Mouse (Mus musculus) forebrain, embryonic 11.5 days (tissue): ENCODE data around the gene Ech1. TPM values are rescaled to one million over a fixed set of nuclear protein-coding genes. Genes with fewer than 3 reads are reported as not detected.

Experiments used
- ATAC-seq: fragments of 200-750 bp; cut with Nextera tagmentation; replicated peaks from 2 replicates; pipeline ENCODE4 v1.8.0; 2017; ENCODE audit warnings: moderate TSS enrichment; ENCODE audit not compliant: low FRiP score
- DNase-seq: peaks from one replicate; pipeline ENCODE4 v3.0.0-alpha.2; 2017; ENCODE audit warnings: low spot score
- H3K27ac ChIP-seq: fragments of 300-500 bp; sonication (generic); 2 replicates; pipeline ENCODE4 v1.5.1; 2014; ENCODE audit warnings: low read depth, low read length
- H3K27me3 ChIP-seq: fragments of 300-500 bp; sonication (generic); 2 replicates; pipeline ENCODE4 v1.6.1; 2014; ENCODE audit warnings: mild to moderate bottlenecking, low read length, mixed read lengths; ENCODE audit not compliant: control insufficient read depth, insufficient read depth
- H3K36me3 ChIP-seq: fragments of 300-500 bp; sonication (generic); 2 replicates; pipeline ENCODE4 v1.6.1; 2014; ENCODE audit warnings: mild to moderate bottlenecking, low read length, moderate library complexity, mixed read lengths; ENCODE audit not compliant: control insufficient read depth, insufficient read depth
- H3K4me1 ChIP-seq: fragments of 300-500 bp; sonication (generic); replicated peaks from 2 replicates; pipeline ENCODE4 v1.6.1; 2014; ENCODE audit warnings: low read length, mixed read lengths; ENCODE audit not compliant: control insufficient read depth, insufficient read depth
- H3K4me2 ChIP-seq: fragments of 300-500 bp; sonication (generic); 2 replicates; pipeline ENCODE4 v1.6.1; 2014; ENCODE audit warnings: low read depth, mild to moderate bottlenecking, low read length, moderate library complexity, mixed read lengths; ENCODE audit not compliant: severe bottlenecking
- H3K4me3 ChIP-seq: fragments of 300-500 bp; sonication (generic); 2 replicates; pipeline ENCODE4 v1.5.1; 2014; ENCODE audit warnings: low read depth, low read length
- H3K9ac ChIP-seq: fragments of 300-500 bp; sonication (generic); 2 replicates; pipeline ENCODE4 v1.6.1; 2014; ENCODE audit warnings: low read length
- H3K9me3 ChIP-seq: fragments of 300-500 bp; sonication (generic); 2 replicates; pipeline ENCODE4 v1.6.1; 2016; ENCODE audit warnings: low read length, mixed read lengths; ENCODE audit not compliant: control insufficient read depth
- WGBS: fragments of 180-500 bp; shearing (Covaris S2); extraction: QIAGEN DNeasy Blood & Tissue Kit; methylation state at CpG from one replicate; pipeline ENCODE4 v1.1.7; 2014; 5-methylcytosine and 5-hydroxymethylcytosine counted together
- polyA plus RNA-seq: library from polyadenylated mRNA; unstranded; fragments of >200 nt; fragmentation: Nextera tagmentation; extraction: Ambion mirVana; gene quantifications from 2 replicates; pipeline ENCODE4 v1.2.1, GENCODE M21; 2014

The Ech1 gene
- polyA plus RNA-seq, 1 experiment from 2014 or later: 74.0 TPM

GRCm38 (mm10) chr7:28827338-28827737, 2.3 kb downstream of the Ech1 start:
- Histone ChIP-seq H3K4me2 (no peak overlapping the region), H3K9me3 (no peaks in the 10 kb centered on the region), H3K27me3 (no peaks in the 10 kb centered on the region), H3K4me1 (peaks cover 5% of the 10 kb centered on the region; the same call in 1 of the 2 replicates), H3K9ac (no peak overlapping the region), H3K27ac (no peak overlapping the region), H3K4me3 (no peak overlapping the region), H3K36me3 (peaks cover 2% of the 10 kb centered on the region; the same call in 1 of the 2 replicates)
- DNase-seq: no peak
- no peak for ATAC-seq
- 73% methylated on average over 3 of the region's 3 CpGs for WGBS

GRCm38 (mm10) chr7:28829821-28830220, 4.8 kb downstream of the Ech1 start:
- WGBS: 99% methylated on average over 8 of the region's 8 CpGs
- no peak for DNase-seq
- no peak overlapping the region for H3K27ac ChIP-seq
- ATAC-seq: no peak
- H3K36me3 ChIP-seq: no peaks in the 10 kb centered on the region
- peaks cover 2% of the 10 kb centered on the region; the same call in 1 of the 2 replicates for H3K4me1 ChIP-seq
- no peaks in the 10 kb centered on the region for H3K9me3 ChIP-seq
- H3K4me2 ChIP-seq: no peak overlapping the region
- H3K27me3 ChIP-seq: no peaks in the 10 kb centered on the region
- no peak overlapping the region for H3K9ac ChIP-seq
- H3K4me3 ChIP-seq: no peak overlapping the region

- no peak overlapping the region for H3K4me2 ChIP-seq
- no peaks in the 10 kb centered on the region for H3K9me3 ChIP-seq
- H3K4me1 ChIP-seq: no peaks in the 10 kb centered on the region
- no peak overlapping the region for H3K4me3 ChIP-seq
- DNase-seq: no peak
- WGBS: 94% methylated on average over 5 of the region's 5 CpGs
- no peak for ATAC-seq
- H3K9ac ChIP-seq: no peak overlapping the region
- H3K36me3 ChIP-seq: no peaks in the 10 kb centered on the region
- no peaks in the 10 kb centered on the region for H3K27me3 ChIP-seq
- H3K27ac ChIP-seq: no peak overlapping the region
Measured at GRCm38 (mm10) chr7:28830981-28831380, 6.0 kb downstream of the Ech1 start.

DNA sequence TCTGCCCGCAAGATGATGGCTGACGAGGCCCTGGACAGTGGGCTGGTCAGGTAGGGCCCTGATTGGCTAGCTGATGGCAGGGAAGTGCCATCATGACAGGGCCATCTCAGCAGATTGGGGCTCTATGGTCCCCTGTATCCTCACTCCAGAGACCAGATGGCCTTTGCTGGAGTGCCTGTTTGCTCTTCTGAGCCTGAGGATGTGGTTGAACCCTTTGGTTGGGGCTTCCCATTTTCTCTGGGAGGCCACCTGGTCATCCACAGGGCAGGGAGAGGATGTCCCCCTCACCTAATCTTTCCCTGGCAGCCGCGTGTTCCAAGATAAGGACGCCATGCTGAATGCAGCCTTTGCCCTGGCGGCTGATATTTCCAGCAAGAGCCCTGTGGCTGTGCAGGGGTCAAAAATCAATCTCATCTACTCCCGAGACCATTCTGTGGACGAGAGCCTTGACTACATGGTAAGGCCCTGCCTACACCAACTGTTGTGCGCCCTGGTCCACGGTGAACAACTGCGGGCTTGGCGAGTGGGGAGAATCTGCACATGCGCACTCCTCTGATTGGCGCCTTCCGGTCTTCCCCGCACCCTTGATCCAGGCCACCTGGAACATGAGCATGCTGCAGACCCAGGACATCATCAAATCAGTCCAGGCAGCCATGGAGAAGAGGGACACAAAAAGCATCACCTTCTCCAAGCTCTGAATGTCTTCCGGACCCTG, 6.6 kb downstream of the Ech1 start:
- no peak overlapping the region for H3K4me2 ChIP-seq
- WGBS: 92% methylated on average over 17 of the region's 17 CpGs
- no peaks in the 10 kb centered on the region for H3K27me3 ChIP-seq
- no peaks in the 10 kb centered on the region for H3K36me3 ChIP-seq
- no peaks in the 10 kb centered on the region for H3K4me1 ChIP-seq
- no peak overlapping the region for H3K4me3 ChIP-seq
- DNase-seq: no peak
- no peak overlapping the region for H3K27ac ChIP-seq
- no peak for ATAC-seq
- H3K9ac ChIP-seq: no peak overlapping the region
- no peaks in the 10 kb centered on the region for H3K9me3 ChIP-seq

DNA sequence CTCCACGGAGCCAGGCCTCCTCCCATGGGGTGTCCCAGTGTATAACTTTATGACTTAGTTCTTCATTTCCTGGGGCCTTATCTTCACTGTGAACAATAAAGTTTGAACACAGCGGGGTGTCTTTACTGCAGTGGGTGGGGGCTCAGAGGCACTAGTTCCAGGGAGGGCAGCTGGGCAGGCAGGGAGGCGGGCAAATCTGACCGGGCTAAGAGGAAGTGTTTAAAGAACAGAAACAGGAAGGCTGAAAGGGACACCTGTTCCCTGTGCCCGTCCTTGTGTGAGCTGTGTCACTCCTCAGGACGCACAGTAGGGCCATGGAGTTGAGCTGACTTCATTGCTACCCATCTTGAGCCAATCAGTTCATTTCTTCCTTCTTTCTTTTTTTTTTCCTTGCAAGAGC, 7.1 kb downstream of the Ech1 start:
- Histone ChIP-seq H3K9ac (no peak overlapping the region), H3K36me3 (no peaks in the 10 kb centered on the region), H3K4me1 (no peaks in the 10 kb centered on the region), H3K4me2 (no peak overlapping the region), H3K27me3 (no peaks in the 10 kb centered on the region), H3K4me3 (no peak overlapping the region), H3K9me3 (no peaks in the 10 kb centered on the region), H3K27ac (no peak overlapping the region)
- WGBS: 82% methylated on average over 6 of the region's 6 CpGs
- no peak for ATAC-seq
- no peak for DNase-seq

GRCm38 (mm10) chr7:28833723-28834347, 8.8 kb downstream of the Ech1 start, which contains the start of gene Lgals4:
Gene Lgals4 (plus strand): TSS chr7:28833854.
- no peaks in the 10 kb centered on the region for H3K9me3 ChIP-seq
- ATAC-seq: no peak

DNA sequence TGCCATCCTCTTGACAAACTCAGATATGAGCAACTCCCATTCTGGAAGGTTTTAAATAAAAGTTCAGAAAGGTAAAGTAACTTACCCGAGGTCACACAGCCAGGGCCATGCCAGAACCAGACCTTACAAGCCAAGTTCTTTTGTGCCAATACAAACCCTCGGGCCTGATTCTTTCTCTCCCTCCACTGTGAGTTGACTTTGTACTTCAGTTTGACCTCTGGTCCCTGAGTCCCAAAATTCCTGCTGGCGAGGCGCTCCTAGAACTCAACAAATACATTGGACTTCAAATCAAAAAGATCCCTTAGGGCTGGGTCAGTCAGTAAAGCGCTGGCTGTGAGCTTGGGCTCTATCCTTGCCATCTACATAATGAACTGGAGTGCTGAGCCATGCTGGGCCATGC, 11.9 kb downstream of the Ech1 start:
- 88% methylated on average over 5 of the region's 5 CpGs for WGBS
- ATAC-seq (no peak), DNase-seq (no peak)
- no peaks in the 10 kb centered on the region for H3K36me3 ChIP-seq
- H3K9me3 ChIP-seq: no peaks in the 10 kb centered on the region
- no peaks in the 10 kb centered on the region for H3K4me1 ChIP-seq
- no peak overlapping the region for H3K4me3 ChIP-seq
- no peak overlapping the region for H3K9ac ChIP-seq
- H3K4me2 ChIP-seq: no peak overlapping the region
- H3K27ac ChIP-seq: no peak overlapping the region
- no peaks in the 10 kb centered on the region for H3K27me3 ChIP-seq

More at GRCm38 (mm10) chr7:28833723-28834347, 8.8 kb downstream of the Ech1 start, which contains the start of gene Lgals4:
- Histone ChIP-seq H3K9ac (no peak within 1 kb of the TSS), H3K36me3 (no peaks in the 10 kb centered on the region), H3K4me2 (no peak within 1 kb of the TSS), H3K27ac (no peak within 1 kb of the TSS), H3K4me1 (no peaks in the 10 kb centered on the region), H3K27me3 (no peaks in the 10 kb centered on the region), H3K4me3 (no peak within 1 kb of the TSS)
- DNase-seq: no peak
- 81% methylated on average over 6 of the region's 6 CpGs for WGBS

DNA sequence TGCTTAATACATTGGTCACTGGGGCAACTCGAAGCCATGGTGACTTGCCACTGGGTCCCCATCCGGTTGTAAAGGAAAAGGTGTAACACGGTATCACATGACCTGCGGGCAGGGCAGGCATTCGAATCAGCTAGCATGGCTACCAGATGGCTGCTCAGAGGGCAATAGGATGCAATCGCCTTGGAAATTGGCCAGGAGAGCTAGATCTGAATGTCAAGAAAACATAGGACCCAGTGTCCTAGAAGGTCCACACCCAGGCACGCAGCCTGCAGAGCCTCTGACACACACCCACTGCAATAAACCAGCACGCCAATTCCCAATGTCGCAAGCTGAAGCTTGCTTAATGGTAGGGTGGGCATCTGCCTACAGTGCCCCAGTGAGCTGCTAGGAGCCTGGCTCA, 13.3 kb downstream of the Ech1 start:
- H3K4me3 ChIP-seq: no peak overlapping the region
- no peak overlapping the region for H3K27ac ChIP-seq
- H3K4me2 ChIP-seq: no peak overlapping the region
- H3K4me1 ChIP-seq: no peaks in the 10 kb centered on the region
- no peak overlapping the region for H3K9ac ChIP-seq
- no peaks in the 10 kb centered on the region for H3K36me3 ChIP-seq
- 92% methylated on average over 9 of the region's 9 CpGs for WGBS
- no peaks in the 10 kb centered on the region for H3K27me3 ChIP-seq
- no peaks in the 10 kb centered on the region for H3K9me3 ChIP-seq
- no peak for DNase-seq
- ATAC-seq: no peak

GRCm38 (mm10) chr7:28847273-28847672, 22.3 kb downstream of the Ech1 start:
- H3K9me3 ChIP-seq: no peaks in the 10 kb centered on the region; the same call in 1 of the 2 replicates
- H3K4me1 ChIP-seq: no peaks in the 10 kb centered on the region
- no peaks in the 10 kb centered on the region for H3K36me3 ChIP-seq
- ATAC-seq (no peak), DNase-seq (no peak)
- H3K9ac ChIP-seq: no peak overlapping the region
- H3K27me3 ChIP-seq: no peaks in the 10 kb centered on the region
- WGBS: 87% methylated on average over 1 of the region's 1 CpGs
- no peak overlapping the region for H3K4me2 ChIP-seq
- H3K4me3 ChIP-seq: no peak overlapping the region
- H3K27ac ChIP-seq: no peak overlapping the region
